ENCODE assay signal across 8 mouse cellular contexts in genomic region chr10:9674561-9675521, GRCm38 (mm10). TPM values are rescaled to one million over a fixed set of nuclear protein-coding genes. Genes with fewer than 3 reads are reported as not detected.
DNase-seq lines count a peak whose midpoint lies in the region; ATAC-seq and TF ChIP-seq lines count a peak whose summit lies in the region.

Samd5 (minus strand) TSS chr10:9675208.

- 1% methylated on average over 91 of the region's 91 CpGs for WGBS in thymus, adult 2 months
- under 1% methylated on average over 83 of the region's 91 CpGs for WGBS in forebrain, embryonic 11.5 days
- WGBS in heart, embryonic 14.5 days: under 1% methylated on average over 91 of the region's 91 CpGs
- 1% methylated on average over 74 of the region's 91 CpGs for WGBS in neural tube, embryonic 14.5 days

- no peak for TF ChIP-seq POLR2A in thymus, adult 2 months (IDR thresholded peaks at IDR 0.05; ENCODE audit: control insufficient read depth, extremely low read depth, insufficient read depth, low read length, poor library complexity)

- peak within 1 kb of the TSS; percentile 75 for H3K9ac ChIP-seq in forebrain, embryonic 11.5 days (ENCODE audit: low read length)
- peak within 1 kb of the TSS; percentile 74 for H3K9ac ChIP-seq in heart, embryonic 14.5 days (ENCODE audit: low read length)
- peak within 1 kb of the TSS; percentile 65 for H3K9ac ChIP-seq in neural tube, embryonic 14.5 days (replicated peaks; ENCODE audit: low read depth, low read length)

- H3K4me3 ChIP-seq in thymus, adult 2 months (ENCODE audit: control insufficient read depth, insufficient read depth, low read length): peak within 1 kb of the TSS; percentile 11
- H3K4me3 ChIP-seq in forebrain, embryonic 11.5 days (ENCODE audit: low read depth, low read length): peak within 1 kb of the TSS; percentile 65
- peak within 1 kb of the TSS; percentile 63 to 65 for H3K4me3 ChIP-seq in heart, embryonic 14.5 days (ENCODE audit: control insufficient read depth in 1 of 2, insufficient read depth in 1 of 2, low read depth in 1 of 2, low read length in 2 of 2)
- H3K4me3 ChIP-seq in neural tube, embryonic 14.5 days (ENCODE audit: low read depth, low read length): peak within 1 kb of the TSS; percentile 61

- peak; percentile 85 for ATAC-seq in forebrain, embryonic 11.5 days (replicated peaks; ENCODE audit: low FRiP score)
- ATAC-seq in heart, embryonic 14.5 days (ENCODE audit: insufficient number of reproducible peaks, insufficient read depth, low FRiP score, low read depth): peak; percentile 87
- ATAC-seq in neural tube, embryonic 14.5 days (ENCODE audit: low read depth): peak; percentile 76

- H3K4me2 ChIP-seq in forebrain, embryonic 11.5 days (ENCODE audit: low read depth, low read length, severe bottlenecking): peak within 1 kb of the TSS; percentile 95
- peak within 1 kb of the TSS; percentile 98 for H3K4me2 ChIP-seq in heart, embryonic 14.5 days (ENCODE audit: low read length)
- peak within 1 kb of the TSS; percentile 94 for H3K4me2 ChIP-seq in neural tube, embryonic 14.5 days (ENCODE audit: low read depth, low read length)

- TF ChIP-seq CTCF in thymus, adult 2 months (IDR thresholded peaks at IDR 0.05; ENCODE audit: borderline replicate concordance, control insufficient read depth, extremely low read depth, insufficient read depth, low read length, poor library complexity): no peak

- peaks cover 2% of the 10 kb centered on the region; the same call in 1 of the 2 replicates for H3K27me3 ChIP-seq in thymus, adult 2 months (ENCODE audit: control insufficient read depth, insufficient read depth, low read length)
- peaks cover 6% of the 10 kb centered on the region for H3K27me3 ChIP-seq in forebrain, embryonic 11.5 days (ENCODE audit: control insufficient read depth, insufficient read depth, low read length)
- no peaks in the 10 kb centered on the region for H3K27me3 ChIP-seq in heart, embryonic 14.5 days (ENCODE audit: control insufficient read depth, insufficient read depth, low read length)
- peaks cover 9% of the 10 kb centered on the region for H3K27me3 ChIP-seq in neural tube, embryonic 14.5 days (ENCODE audit: control insufficient read depth, insufficient read depth, low read length)

- H3K27ac ChIP-seq in thymus, adult 2 months (ENCODE audit: control insufficient read depth, insufficient read depth, low read length): no peak within 1 kb of the TSS
- H3K27ac ChIP-seq in forebrain, embryonic 11.5 days (ENCODE audit: low read depth, low read length): peak within 1 kb of the TSS; percentile 25; the same call in 1 of the 2 replicates
- H3K27ac ChIP-seq in heart, embryonic 14.5 days (replicated peaks in 1 of 2; ENCODE audit: control insufficient read depth in 1 of 2, insufficient read depth in 1 of 2, low read depth in 2 of 2, low read length in 2 of 2): no peak within 1 kb of the TSS; a peak in 1 of 4 replicates
- peak within 1 kb of the TSS; percentile 67 for H3K27ac ChIP-seq in neural tube, embryonic 14.5 days (ENCODE audit: low read depth, low read length)

- no peaks in the 10 kb centered on the region for H3K36me3 ChIP-seq in thymus, adult 2 months (ENCODE audit: control insufficient read depth, insufficient read depth, low read length)
- H3K36me3 ChIP-seq in forebrain, embryonic 11.5 days (ENCODE audit: control insufficient read depth, insufficient read depth, low read length): no peaks in the 10 kb centered on the region
- H3K36me3 ChIP-seq in heart, embryonic 14.5 days (ENCODE audit: control insufficient read depth, insufficient read depth, low read length): no peaks in the 10 kb centered on the region
- no peaks in the 10 kb centered on the region for H3K36me3 ChIP-seq in neural tube, embryonic 14.5 days (ENCODE audit: control insufficient read depth, insufficient read depth, low read length)

- H3K4me1 ChIP-seq in thymus, adult 2 months (replicated peaks; ENCODE audit: control insufficient read depth, insufficient read depth, low read length): no peaks in the 10 kb centered on the region
- H3K4me1 ChIP-seq in forebrain, embryonic 11.5 days (replicated peaks; ENCODE audit: control insufficient read depth, insufficient read depth, low read length): peaks cover 2% of the 10 kb centered on the region; the same call in 1 of the 2 replicates
- H3K4me1 ChIP-seq in heart, embryonic 14.5 days (ENCODE audit: control insufficient read depth in 2 of 2, insufficient read depth in 2 of 2, low read length in 2 of 2): peaks cover 0 to 13% of the 10 kb centered on the region in 2 experiments; a peak in 1 of 4 replicates
- peaks cover 4% of the 10 kb centered on the region; the same call in 1 of the 2 replicates for H3K4me1 ChIP-seq in neural tube, embryonic 14.5 days (ENCODE audit: control insufficient read depth, insufficient read depth, low read length)

- H3K9me3 ChIP-seq in forebrain, embryonic 11.5 days (ENCODE audit: control insufficient read depth, low read length): no peaks in the 10 kb centered on the region
- no peaks in the 10 kb centered on the region for H3K9me3 ChIP-seq in heart, embryonic 14.5 days (ENCODE audit: control insufficient read depth, low read length)
- no peaks in the 10 kb centered on the region for H3K9me3 ChIP-seq in neural tube, embryonic 14.5 days (ENCODE audit: control insufficient read depth, low read length)

- no peak for DNase-seq in thymus, adult 2 months
- no peak for DNase-seq in thymus, postnatal 0 days (ENCODE audit: low spot score)
- DNase-seq in forebrain, embryonic 11.5 days (ENCODE audit: low spot score): peak; percentile 81
- DNase-seq in kidney, postnatal 25 days: peak; percentile 9 to 44
- DNase-seq in lung, adult 18-20 months: peak; percentile 48
- DNase-seq in c-Kit-positive CD71-positive TER-119-positive erythroid progenitor cells, embryonic 14.5 days (ENCODE audit: low spot score): no peak

RNA-seq across cellular contexts. Expression of gene Samd5, which starts in this region (rescaled TPM):
- 1.3 TPM in 2 replicates for polyA plus RNA-seq in thymus, adult 2 months (2012; rRNA removed)
- polyA plus RNA-seq in thymus, postnatal 0 days (2015; fragmentation: Nextera tagmentation; extraction: Ambion mirVana): 0.98 and 1.4 TPM in 2 replicates
- 7.3 and 7.4 TPM in 2 replicates for polyA plus RNA-seq in forebrain, embryonic 11.5 days (2014; fragmentation: Nextera tagmentation; extraction: Ambion mirVana)
- 2.6 and 3.1 TPM in 2 replicates for polyA plus RNA-seq in heart, embryonic 14.5 days (2014; fragmentation: Nextera tagmentation; extraction: Ambion mirVana)
- 6.1 and 6.7 TPM in 2 replicates for polyA plus RNA-seq in neural tube, embryonic 14.5 days (2014; fragmentation: Nextera tagmentation; extraction: Ambion mirVana)

Comparison
In these comparisons a context has a peak if more than half of its experiments do, and no peak if none do; other contexts are left out.
1. DNase-seq: peak in forebrain, embryonic 11.5 days (single experiment), kidney, postnatal 25 days (2 of 2) and lung, adult 18-20 months (2 of 2); none in thymus, adult 2 months (single experiment), thymus, postnatal 0 days (single experiment) and c-Kit-positive CD71-positive TER-119-positive erythroid progenitor cells, embryonic 14.5 days (single experiment).
2. H3K27ac ChIP-seq: peak in forebrain, embryonic 11.5 days (single experiment) and neural tube, embryonic 14.5 days (single experiment); none in thymus, adult 2 months (single experiment) and heart, embryonic 14.5 days (0 of 2).
3. H3K4me3 ChIP-seq: peak in every context shown above with its lines; median percentile 65 in forebrain, embryonic 11.5 days; 64 in heart, embryonic 14.5 days; 61 in neural tube, embryonic 14.5 days; 11 in thymus, adult 2 months.
4. Peak in every context shown above with its lines, with median percentiles within 50 percentile points of each other: ATAC-seq, H3K4me2 ChIP-seq and H3K9ac ChIP-seq.